Mouse (Mus musculus) urinary bladder, postnatal 14 days (tissue): ENCODE results near the gene Tprg.

Experiments used
- DNase-seq: peaks from one replicate; pipeline ENCODE4 v3.0.0; 2021; ENCODE audit warnings: low spot score

The Tprg gene

GRCm38 (mm10) chr16:25425376-25425775 lies 138.8 kb downstream of the Tprg start:
- no peak for DNase-seq

DNA sequence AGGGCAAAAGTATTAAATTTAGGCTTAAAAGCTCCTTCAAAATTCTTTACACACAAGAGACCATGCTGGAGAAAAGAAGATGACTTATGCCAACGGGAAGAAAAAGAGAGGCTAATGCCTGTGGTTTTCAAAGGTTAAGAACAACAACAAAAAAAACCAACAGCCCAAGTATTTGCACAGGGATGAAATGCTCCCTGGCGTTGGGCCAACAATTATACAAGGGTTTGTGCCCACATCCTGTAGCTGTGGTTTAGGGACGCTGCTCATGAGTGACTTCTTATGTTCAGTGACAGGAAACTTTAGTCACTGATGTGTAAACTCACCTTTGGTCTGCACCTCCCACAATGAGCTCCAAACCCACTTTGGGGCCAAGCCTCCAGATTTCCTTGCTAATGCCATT lies 139.6 kb downstream of the Tprg start:
- DNase-seq, result peak; percentile 82

DNA sequence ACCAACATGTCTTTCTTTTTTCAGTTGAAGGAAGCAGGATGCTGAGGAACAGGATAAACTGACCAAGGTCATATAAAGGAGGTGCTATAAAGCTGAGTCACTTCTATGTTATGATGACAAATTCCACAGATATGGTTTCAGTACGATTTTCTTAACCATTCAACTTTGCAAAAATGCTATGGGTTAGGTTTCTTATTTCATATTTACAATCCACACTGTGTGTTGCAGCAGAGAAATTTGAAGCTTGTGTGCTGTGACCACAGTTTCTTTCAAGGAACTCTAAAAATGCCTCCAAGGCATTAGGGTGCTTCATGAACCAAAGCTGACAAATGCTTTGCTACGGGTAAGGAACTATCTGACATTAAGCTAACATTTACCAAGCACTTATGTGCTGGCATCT lies 153.4 kb downstream of the Tprg start:
- no peak for DNase-seq

DNA sequence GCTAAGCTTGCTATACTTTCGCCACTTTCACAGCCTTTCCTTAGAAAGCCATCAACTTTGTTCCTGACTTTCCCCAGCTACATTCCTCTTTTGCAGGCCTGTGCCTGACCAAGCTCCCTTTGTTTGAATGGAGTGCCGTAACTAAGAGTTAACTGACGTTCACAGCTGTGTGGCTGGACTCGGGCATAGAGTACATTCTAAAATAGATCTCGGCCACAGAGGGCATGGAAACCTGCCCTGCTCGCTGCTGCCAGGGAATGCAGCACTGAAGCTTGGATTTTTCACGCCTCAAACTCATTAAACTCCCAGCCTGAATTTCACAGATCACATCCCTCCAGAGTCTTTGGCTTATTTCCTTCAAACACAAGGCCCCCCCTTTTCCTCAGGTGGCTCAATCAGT lies 159.0 kb downstream of the Tprg start:
- no peak for DNase-seq

DNA sequence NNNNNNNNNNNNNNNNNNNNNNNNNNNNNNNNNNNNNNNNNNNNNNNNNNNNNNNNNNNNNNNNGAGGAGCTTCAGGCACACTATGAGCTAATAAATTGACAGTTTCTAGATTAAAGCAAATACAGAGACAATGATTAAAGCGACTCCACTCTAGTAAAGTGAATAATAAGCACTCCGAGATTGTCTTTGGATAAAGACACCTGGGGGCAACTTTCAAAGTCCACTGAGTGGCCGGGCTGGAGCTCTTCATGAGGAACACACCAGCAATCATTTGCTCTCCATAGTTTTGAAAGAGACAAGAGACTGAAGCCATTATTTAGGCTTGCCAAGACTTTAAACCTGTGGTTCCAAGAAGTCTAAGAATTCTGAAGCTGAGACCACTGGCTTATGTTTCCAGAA lies 164.9 kb downstream of the Tprg start:
- no peak for DNase-seq

DNA sequence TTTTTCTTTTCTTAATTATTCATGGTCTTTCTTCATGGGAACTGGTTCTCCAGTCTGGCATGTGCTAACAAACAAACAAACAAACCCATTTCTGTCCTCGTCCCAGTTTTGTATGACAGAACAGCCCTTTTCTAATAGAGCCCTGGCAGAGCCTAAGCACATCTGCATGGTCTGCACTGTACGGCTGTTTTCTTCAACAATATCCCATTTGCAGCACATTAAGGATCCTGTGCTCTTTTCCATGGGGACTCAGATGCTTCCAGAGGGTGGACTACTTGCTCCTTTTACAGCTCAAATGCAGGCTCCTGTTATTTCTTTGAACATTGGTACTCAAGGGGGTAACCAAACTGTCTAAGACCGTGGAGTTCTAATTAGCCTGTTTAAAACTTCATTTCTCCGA lies 178.1 kb downstream of the Tprg start:
- no peak for DNase-seq

GRCm38 (mm10) chr16:25465435-25466139 lies 179.0 kb downstream of the Tprg start:
- peak; percentile 32 for DNase-seq

DNA sequence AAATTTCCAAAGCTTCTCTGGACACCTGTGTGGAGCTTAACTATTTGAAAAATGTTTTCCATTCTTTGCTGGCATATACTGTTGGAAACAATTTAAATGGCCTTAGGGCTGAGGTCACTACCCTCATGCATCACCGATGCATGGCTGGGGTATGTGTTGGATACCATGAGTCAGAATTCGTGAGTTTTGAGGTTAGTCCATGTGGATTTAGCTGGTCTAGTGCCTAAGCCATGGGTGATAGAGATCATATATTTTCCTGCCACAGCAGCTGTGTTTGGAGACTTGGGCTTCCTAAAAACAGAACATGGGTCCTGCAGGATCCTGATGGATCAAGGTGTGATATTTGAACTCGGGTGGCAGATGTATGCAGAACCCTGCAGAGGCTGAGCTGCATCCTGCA lies 181.4 kb downstream of the Tprg start:
- DNase-seq, result no peak

GRCm38 (mm10) chr16:25468662-25469061 lies 182.0 kb downstream of the Tprg start:
- DNase-seq, result no peak
